Mouse (Mus musculus) telencephalon, adult 2 months (tissue): ENCODE data around the gene Rrp36.

ENCODE experiments used
- DNase-seq: peaks from one replicate; pipeline ENCODE4 v3.0.0-alpha.2; 2011; ENCODE audit warnings: low read depth, low spot score

Rrp36 gene

GRCm38 (mm10) chr17:46618394-46618768 is 55.8 kb downstream of the Rrp36 start:
- no peak for DNase-seq

- DNase-seq, result no peak
Measured at GRCm38 (mm10) chr17:46617799-46618198, 56.4 kb downstream of the Rrp36 start.
